Mouse (Mus musculus): ENCODE data around the gene Fanca.

- TF ChIP-seq CTCF (IDR thresholded peaks at IDR 0.05; ENCODE audit: borderline replicate concordance, insufficient read depth, low read length), result no peak
- TF ChIP-seq POLR2A (IDR thresholded peaks at IDR 0.05; ENCODE audit: low read depth, low read length), result no peak
These were observed 27.7 kb downstream of the Fanca start for GRCm38 (mm10) chr8:123290679-123291078.
